Mouse (Mus musculus): ENCODE data around the gene Grn. TPM values are rescaled to one million over a fixed set of nuclear protein-coding genes. Genes with fewer than 3 reads are reported as not detected.

Gene Grn
- polyA plus RNA-seq, 2 experiments = 28.9 to 34.1 TPM

DNA sequence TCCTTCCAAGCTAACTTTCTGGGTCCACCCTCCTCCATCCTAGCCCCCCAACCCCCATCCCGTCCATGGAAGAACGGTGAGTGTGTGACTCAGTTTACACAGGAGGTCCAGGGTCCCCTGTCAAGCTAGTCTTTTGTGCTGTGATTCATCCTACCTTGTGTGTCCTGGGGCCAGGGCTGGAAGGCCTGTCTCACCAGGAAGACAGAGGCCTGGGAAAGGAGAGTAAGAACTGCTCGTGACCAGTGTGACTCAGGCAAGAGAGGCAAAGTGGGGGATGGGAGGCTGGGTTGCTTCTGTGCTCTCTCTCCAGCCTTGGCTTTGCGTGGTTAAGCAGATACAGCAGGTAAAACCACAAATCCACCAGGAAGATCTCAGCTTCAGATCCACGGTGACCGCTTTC lies 5.4 kb upstream of the Grn start:
- no peaks in the 10 kb centered on the region for H3K36me3 ChIP-seq (replicated peaks; ENCODE audit: control insufficient read depth, insufficient read depth, low read depth)
- H3K4me2 ChIP-seq (ENCODE audit: low read depth) = no peak overlapping the region
- H3K4me1 ChIP-seq (replicated peaks; ENCODE audit: control insufficient read depth in 2 of 2, insufficient read depth in 2 of 2, low read length in 1 of 2) = peaks cover 3 to 7% of the 10 kb centered on the region in 2 experiments; a peak in 3 of 4 replicates
- DNase-seq (ENCODE audit: low read depth in 3 of 3, low spot score in 3 of 3) = no peak
- WGBS (ENCODE audit: insufficient replicate concordance) = 65% methylated on average over 6 of the region's 6 CpGs
- no peaks in the 10 kb centered on the region for H3K9me3 ChIP-seq (ENCODE audit: control insufficient read depth, low read length)
- no peak overlapping the region for H3K4me3 ChIP-seq (ENCODE audit: insufficient read depth in 1 of 2, low read depth in 2 of 2, low read length in 2 of 2)
- no peak overlapping the region for H3K27ac ChIP-seq
- TF ChIP-seq CTCF (IDR thresholded peaks at IDR 0.05; ENCODE audit: low read depth) (no peak), EP300 (IDR thresholded peaks at IDR 0.05; ENCODE audit: low read depth) (no peak)
- H3K27me3 ChIP-seq (ENCODE audit: control insufficient read depth, insufficient read depth, low read length) = no peaks in the 10 kb centered on the region; the same call in 1 of the 2 replicates
- no peak for ATAC-seq (ENCODE audit: insufficient read depth)
- no peak overlapping the region for H3K9ac ChIP-seq (replicated peaks)

- Histone ChIP-seq H3K9me3 (ENCODE audit: control insufficient read depth, low read length) (no peaks in the 10 kb centered on the region), H3K9ac (replicated peaks) (no peak overlapping the region), H3K36me3 (replicated peaks; ENCODE audit: control insufficient read depth, insufficient read depth, low read depth) (no peaks in the 10 kb centered on the region), H3K4me2 (ENCODE audit: low read depth) (no peak overlapping the region), H3K4me3 (ENCODE audit: insufficient read depth in 1 of 2, low read depth in 2 of 2, low read length in 2 of 2) (no peak overlapping the region), H3K27me3 (ENCODE audit: control insufficient read depth, insufficient read depth, low read length) (no peaks in the 10 kb centered on the region; the same call in 1 of the 2 replicates), H3K27ac (no peak overlapping the region), H3K4me1 (replicated peaks; ENCODE audit: control insufficient read depth in 2 of 2, insufficient read depth in 2 of 2, low read length in 1 of 2) (peaks cover 5 to 11% of the 10 kb centered on the region in 2 experiments; a peak in 3 of 4 replicates)
- WGBS (ENCODE audit: insufficient replicate concordance) = 51% methylated on average over 8 of the region's 8 CpGs
- ATAC-seq (ENCODE audit: insufficient read depth) (no peak), DNase-seq (ENCODE audit: low read depth in 3 of 3, low spot score in 3 of 3) (no peak)
- TF ChIP-seq EP300 (IDR thresholded peaks at IDR 0.05; ENCODE audit: low read depth) (no peak), CTCF (IDR thresholded peaks at IDR 0.05; ENCODE audit: low read depth) (no peak)
Observed at GRCm38 (mm10) chr11:102425555-102426316, 4.4 kb upstream of the Grn start.

GRCm38 (mm10) chr11:102428981-102429540 lies 1.1 kb upstream of the Grn start:
- Histone ChIP-seq H3K27ac (no peak overlapping the region), H3K9ac (replicated peaks) (no peak overlapping the region), H3K4me1 (replicated peaks; ENCODE audit: control insufficient read depth in 2 of 2, insufficient read depth in 2 of 2, low read length in 1 of 2) (peaks cover 5 to 14% of the 10 kb centered on the region in 2 experiments; a peak in 3 of 4 replicates), H3K9me3 (ENCODE audit: control insufficient read depth, low read length) (no peaks in the 10 kb centered on the region), H3K36me3 (replicated peaks; ENCODE audit: control insufficient read depth, insufficient read depth, low read depth) (no peaks in the 10 kb centered on the region), H3K4me2 (ENCODE audit: low read depth) (peak overlapping the region; percentile 99), H3K27me3 (ENCODE audit: control insufficient read depth, insufficient read depth, low read length) (no peaks in the 10 kb centered on the region; the same call in 1 of the 2 replicates), H3K4me3 (ENCODE audit: insufficient read depth in 1 of 2, low read depth in 2 of 2, low read length in 2 of 2) (0 out of 4 replicates have a peak overlapping the region, but pooled peaks of 1 of the 2 experiments have one; percentile 9)
- WGBS (ENCODE audit: insufficient replicate concordance) = 29% methylated on average over 8 of the region's 8 CpGs
- TF ChIP-seq EP300 (IDR thresholded peaks at IDR 0.05; ENCODE audit: low read depth) = no peak
- TF ChIP-seq CTCF (IDR thresholded peaks at IDR 0.05; ENCODE audit: low read depth) = no peak
- DNase-seq (ENCODE audit: low read depth in 3 of 3, low spot score in 3 of 3) (no peak), ATAC-seq (ENCODE audit: insufficient read depth) (no peak)

DNA sequence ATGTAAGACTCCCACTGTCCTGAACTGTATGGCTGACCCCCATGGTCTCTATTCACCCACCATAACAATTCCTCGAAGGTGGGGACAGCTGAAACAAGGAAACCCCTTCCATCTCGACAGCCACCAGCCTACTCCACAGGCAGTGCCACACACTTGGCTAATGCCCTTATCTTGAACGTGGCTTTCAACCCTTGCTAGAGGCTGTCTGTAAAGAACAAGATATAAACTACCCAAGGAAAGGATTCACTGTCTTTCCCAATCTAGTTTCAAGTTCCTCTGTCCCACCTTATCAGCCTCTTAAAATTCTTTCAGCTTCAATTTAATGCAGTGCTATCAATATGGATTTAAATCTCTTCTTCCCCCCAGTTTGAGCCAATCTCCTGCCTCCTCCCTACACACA lies 564 bp upstream of the Grn start:
- Histone ChIP-seq H3K27me3 (ENCODE audit: control insufficient read depth, insufficient read depth, low read length) (no peaks in the 10 kb centered on the region; the same call in 1 of the 2 replicates), H3K9ac (replicated peaks) (peak overlapping the region; percentile 56), H3K27ac (no peak overlapping the region), H3K4me1 (replicated peaks; ENCODE audit: control insufficient read depth in 2 of 2, insufficient read depth in 2 of 2, low read length in 1 of 2) (peaks cover 5 to 14% of the 10 kb centered on the region in 2 experiments; a peak in 3 of 4 replicates), H3K4me3 (ENCODE audit: insufficient read depth in 1 of 2, low read depth in 2 of 2, low read length in 2 of 2) (peak overlapping the region; percentile 65 to 70), H3K4me2 (ENCODE audit: low read depth) (peak overlapping the region; percentile 99), H3K9me3 (ENCODE audit: control insufficient read depth, low read length) (no peaks in the 10 kb centered on the region), H3K36me3 (replicated peaks; ENCODE audit: control insufficient read depth, insufficient read depth, low read depth) (no peaks in the 10 kb centered on the region)
- 12% methylated on average over 3 of the region's 3 CpGs for WGBS (ENCODE audit: insufficient replicate concordance)
- no peak for TF ChIP-seq CTCF (IDR thresholded peaks at IDR 0.05; ENCODE audit: low read depth)
- TF ChIP-seq EP300 (IDR thresholded peaks at IDR 0.05; ENCODE audit: low read depth) = no peak
- DNase-seq (ENCODE audit: low read depth in 3 of 3, low spot score in 3 of 3) (no peak), ATAC-seq (ENCODE audit: insufficient read depth) (no peak)
